Mouse (Mus musculus) heart, embryonic 16.5 days (tissue): ENCODE measurements at regions not wholly inside any gene's neighbourhood (a gene's known extent, or its start where the extent isn't known, plus 50 kb on each side); places are given as distances from the start of the nearest gene placed in this dataset.

Experiments used
- ATAC-seq: fragments of 200-750 bp; cut with Nextera tagmentation; replicated peaks from 2 replicates; pipeline ENCODE4 v1.8.0; 2017; ENCODE audit warnings: moderate number of reproducible peaks; ENCODE audit not compliant: insufficient read depth, low FRiP score; ENCODE audit errors: extremely low read depth
- H3K27ac ChIP-seq: fragments of 300-500 bp; sonication (generic); 2 replicates; pipeline ENCODE4 v1.5.1; 2014; ENCODE audit warnings: mild to moderate bottlenecking, low read length, control low read depth, moderate library complexity
- H3K27me3 ChIP-seq: fragments of 300-500 bp; sonication (generic); 2 replicates; pipeline ENCODE4 v1.6.1; 2014; ENCODE audit warnings: low read length, mixed read lengths; ENCODE audit not compliant: control insufficient read depth, insufficient read depth
- H3K36me3 ChIP-seq: fragments of 300-500 bp; sonication (generic); 2 replicates; pipeline ENCODE4 v1.6.1; 2014; ENCODE audit not compliant: control insufficient read depth, insufficient read depth
- H3K4me1 ChIP-seq: fragments of 300-500 bp; sonication (generic); 2 replicates; pipeline ENCODE4 v1.6.1; 2014; ENCODE audit warnings: low read length, mixed read lengths; ENCODE audit not compliant: control insufficient read depth, insufficient read depth
- H3K4me2 ChIP-seq: fragments of 300-500 bp; sonication (generic); 2 replicates; pipeline ENCODE4 v1.6.1; 2014; ENCODE audit warnings: low read depth, mild to moderate bottlenecking, control low read depth, low read length
- H3K4me3 ChIP-seq: fragments of 300-500 bp; sonication (generic); 2 replicates; pipeline ENCODE4 v1.5.1; 2014; ENCODE audit warnings: mild to moderate bottlenecking, control low read depth, low read length
- H3K9ac ChIP-seq: fragments of 300-500 bp; sonication (generic); 2 replicates; pipeline ENCODE4 v1.6.1; 2014; ENCODE audit warnings: low read length, control low read depth
- H3K9me3 ChIP-seq: fragments of 300-500 bp; sonication (generic); replicated peaks from 2 replicates; pipeline ENCODE4 v1.6.1; 2016; ENCODE audit warnings: low read length; ENCODE audit not compliant: control insufficient read depth
- WGBS: fragments of 180-500 bp; shearing (Covaris S2); extraction: QIAGEN DNeasy Blood & Tissue Kit; methylation state at CpG from one replicate; pipeline ENCODE4 v1.1.7; 2014; 5-methylcytosine and 5-hydroxymethylcytosine counted together

GRCm38 (mm10) chr10:19091949-19092348 lies 76.5 kb upstream of the Tnfaip3 start:
- no peak for ATAC-seq

DNA sequence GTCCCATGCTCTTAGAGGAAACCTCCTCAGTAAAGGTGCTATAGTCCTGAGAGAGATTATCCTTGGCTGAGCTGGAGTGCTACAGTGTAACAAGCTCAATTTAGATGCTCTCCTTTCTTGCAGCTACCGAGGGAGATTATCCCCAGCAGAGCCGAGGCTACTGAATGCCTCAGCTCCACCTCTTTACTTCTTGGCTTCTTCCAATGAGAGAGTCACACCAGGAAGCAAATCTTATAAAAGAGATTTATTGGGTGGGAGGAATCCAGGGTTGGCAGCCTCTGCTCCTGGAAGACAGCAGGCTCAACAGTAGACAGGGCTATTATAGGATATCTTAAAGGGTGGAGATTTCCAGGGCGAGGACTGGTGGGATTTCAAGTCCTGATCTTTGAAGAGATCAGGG lies 75.7 kb upstream of the Tnfaip3 start:
- H3K36me3 ChIP-seq: no peaks in the 10 kb centered on the region
- H3K4me1 ChIP-seq: no peaks in the 10 kb centered on the region
- H3K4me2 ChIP-seq: no peak overlapping the region
- no peak overlapping the region for H3K9ac ChIP-seq
- no peak overlapping the region for H3K4me3 ChIP-seq
- no peaks in the 10 kb centered on the region for H3K27me3 ChIP-seq
- no peaks in the 10 kb centered on the region for H3K9me3 ChIP-seq
- no peak overlapping the region for H3K27ac ChIP-seq
- ATAC-seq: no peak
- WGBS: 57% methylated on average over 3 of the region's 3 CpGs

More at GRCm38 (mm10) chr10:19091949-19092348, 76.5 kb upstream of the Tnfaip3 start:
- H3K27me3 ChIP-seq: no peaks in the 10 kb centered on the region
- WGBS: 77% methylated on average over 3 of the region's 3 CpGs
- no peaks in the 10 kb centered on the region for H3K4me1 ChIP-seq
- no peak overlapping the region for H3K4me3 ChIP-seq
- H3K9ac ChIP-seq: no peak overlapping the region
- H3K27ac ChIP-seq: no peak overlapping the region
- no peaks in the 10 kb centered on the region for H3K36me3 ChIP-seq
- no peak overlapping the region for H3K4me2 ChIP-seq
- no peaks in the 10 kb centered on the region for H3K9me3 ChIP-seq

DNA sequence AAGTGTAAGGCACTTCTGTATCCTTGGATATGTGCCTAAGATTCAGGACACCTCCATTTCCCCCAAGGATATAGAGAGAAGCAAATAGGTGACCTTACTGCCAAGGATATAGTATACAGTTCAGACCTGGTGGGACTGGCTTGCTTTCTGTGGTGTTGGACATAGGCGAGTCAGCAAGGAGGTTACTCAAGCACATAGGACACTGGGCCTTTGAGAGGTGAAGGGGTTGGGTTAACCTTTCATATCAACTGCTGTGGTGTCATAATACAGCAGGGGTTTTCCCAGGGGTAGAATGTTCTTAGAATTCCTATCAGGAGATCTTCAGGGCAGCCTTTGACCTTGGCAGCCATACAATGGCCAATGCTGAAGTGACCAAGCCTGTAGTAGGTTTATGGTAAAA lies 71.5 kb upstream of the Tnfaip3 start:
- H3K27ac ChIP-seq: no peak overlapping the region
- ATAC-seq: no peak
- no peak overlapping the region for H3K4me2 ChIP-seq
- no peaks in the 10 kb centered on the region for H3K36me3 ChIP-seq
- no peaks in the 10 kb centered on the region for H3K9me3 ChIP-seq
- no peak overlapping the region for H3K4me3 ChIP-seq
- H3K4me1 ChIP-seq: no peaks in the 10 kb centered on the region
- no peak overlapping the region for H3K9ac ChIP-seq
- no peaks in the 10 kb centered on the region for H3K27me3 ChIP-seq
- WGBS: 88% methylated on average over 1 of the region's 1 CpGs

- Histone ChIP-seq H3K27ac (no peak overlapping the region), H3K9ac (no peak overlapping the region), H3K27me3 (no peaks in the 10 kb centered on the region), H3K4me2 (no peak overlapping the region), H3K4me1 (no peaks in the 10 kb centered on the region), H3K36me3 (no peaks in the 10 kb centered on the region), H3K9me3 (no peaks in the 10 kb centered on the region), H3K4me3 (no peak overlapping the region)
- no peak for ATAC-seq
- 65% methylated on average over 4 of the region's 4 CpGs for WGBS
Measured at GRCm38 (mm10) chr10:19082136-19082535, 66.7 kb upstream of the Tnfaip3 start.

- Histone ChIP-seq H3K27me3 (no peaks in the 10 kb centered on the region), H3K4me3 (no peak overlapping the region), H3K9ac (no peak overlapping the region), H3K36me3 (no peaks in the 10 kb centered on the region), H3K4me2 (no peak overlapping the region), H3K4me1 (no peaks in the 10 kb centered on the region), H3K9me3 (no peaks in the 10 kb centered on the region), H3K27ac (no peak overlapping the region)
- ATAC-seq: no peak
- 78% methylated on average over 4 of the region's 4 CpGs for WGBS
Measured at GRCm38 (mm10) chr10:19078047-19078446, 62.6 kb upstream of the Tnfaip3 start.

GRCm38 (mm10) chr10:19068377-19068776 lies 52.9 kb upstream of the Tnfaip3 start:
- Histone ChIP-seq H3K36me3 (no peaks in the 10 kb centered on the region), H3K4me3 (no peak overlapping the region), H3K9ac (no peak overlapping the region), H3K9me3 (no peaks in the 10 kb centered on the region), H3K27me3 (no peaks in the 10 kb centered on the region), H3K27ac (no peak overlapping the region), H3K4me2 (no peak overlapping the region), H3K4me1 (peaks cover 2% of the 10 kb centered on the region; the same call in 1 of the 2 replicates)
- ATAC-seq: no peak
- 75% methylated on average over 5 of the region's 5 CpGs for WGBS

DNA sequence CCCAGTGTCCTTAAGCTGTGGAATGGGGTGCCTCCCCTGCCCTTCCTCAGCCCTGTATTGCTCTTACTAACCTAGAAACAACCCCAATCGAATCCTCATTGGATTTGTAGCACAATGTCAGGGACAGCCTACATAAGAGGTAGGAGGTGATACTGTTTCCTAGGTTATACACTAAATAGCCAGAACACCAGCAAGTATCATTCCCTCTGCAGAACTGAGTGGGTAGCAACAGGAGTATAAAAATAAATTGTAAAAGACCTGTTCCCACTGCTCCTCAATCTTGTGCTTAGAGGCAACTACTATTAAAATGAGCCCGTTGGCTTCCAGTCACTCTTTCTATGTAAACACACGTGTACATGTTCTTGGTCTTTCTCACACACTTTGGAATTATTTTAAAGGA lies 52.2 kb upstream of the Tnfaip3 start:
- H3K4me1 ChIP-seq: peaks cover 9% of the 10 kb centered on the region
- 79% methylated on average over 3 of the region's 3 CpGs for WGBS
- ATAC-seq: no peak

DNA sequence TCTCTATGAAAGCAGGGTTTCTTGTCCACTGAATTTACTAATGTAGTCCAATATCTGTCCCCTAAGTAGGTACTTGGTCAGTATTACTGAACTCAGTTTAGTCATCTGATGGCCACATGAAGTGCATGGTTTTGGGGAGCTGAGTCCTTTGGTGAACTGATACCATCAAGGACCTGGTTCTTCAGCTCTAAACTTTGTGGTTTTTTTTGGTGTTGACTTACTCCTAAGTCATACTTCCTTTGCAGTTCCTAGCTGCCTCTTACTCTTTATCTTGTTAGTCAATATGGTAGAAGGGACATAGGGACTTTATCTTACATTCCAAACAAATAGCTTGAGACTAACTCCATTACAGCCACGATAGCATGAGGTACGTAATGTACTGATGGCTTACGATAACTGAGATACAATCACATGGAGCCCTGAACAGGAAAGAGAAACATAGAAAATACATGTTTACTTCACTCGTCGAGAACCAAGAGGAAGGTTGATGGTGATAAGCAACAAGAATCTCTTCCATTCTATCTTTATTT lies 51.4 kb upstream of the Tnfaip3 start:
- 77% methylated on average over 5 of the region's 5 CpGs for WGBS
- no peak overlapping the region for H3K27ac ChIP-seq
- H3K36me3 ChIP-seq: no peaks in the 10 kb centered on the region
- H3K9ac ChIP-seq: no peak overlapping the region
- no peak for ATAC-seq
- H3K4me3 ChIP-seq: no peak overlapping the region
- H3K4me1 ChIP-seq: peaks cover 16% of the 10 kb centered on the region
- no peak overlapping the region for H3K4me2 ChIP-seq
- H3K27me3 ChIP-seq: no peaks in the 10 kb centered on the region
- no peaks in the 10 kb centered on the region for H3K9me3 ChIP-seq

More for the DNA sequence above, 52.2 kb upstream of the Tnfaip3 start:
- H3K27me3 ChIP-seq: no peaks in the 10 kb centered on the region
- no peak overlapping the region for H3K4me3 ChIP-seq
- H3K4me2 ChIP-seq: no peak overlapping the region
- no peaks in the 10 kb centered on the region for H3K9me3 ChIP-seq
- H3K36me3 ChIP-seq: no peaks in the 10 kb centered on the region
- no peak overlapping the region for H3K27ac ChIP-seq
- H3K9ac ChIP-seq: no peak overlapping the region
